Mouse (Mus musculus) liver, adult (tissue): ENCODE data around the gene Gm5286.
"Not testable (repeated sequence)": the region's sequence is repeated elsewhere in the genome, so short reads cannot be mapped to it uniquely, and the experiment has no call there.

Experiments used
- GATA4 ChIP-seq: IDR thresholded peaks from 2 replicates; pipeline ENCODE4 v1.6.1; 2014; ENCODE audit warnings: mild to moderate bottlenecking, low read length; ENCODE audit not compliant: insufficient replicate concordance

Gene Gm5286

GRCm38 (mm10) chr3:94196414-94196813, at the start of gene Gm5286:
Gm5286 (plus strand) TSS chr3:94196714.
- TF ChIP-seq GATA4 = not testable (repeated sequence)

- not testable (repeated sequence) for TF ChIP-seq GATA4
These were observed 18.4 kb upstream of the Gm5286 start, which contains the start of gene Gm10696 for GRCm38 (mm10) chr3:94178093-94178492. Gm10696 (minus strand) TSS chr3:94178193.
